Mouse (Mus musculus) spleen, adult 2 months (tissue): ENCODE data around the gene Rasgrf2.

ENCODE experiments used
- CTCF ChIP-seq: fragments of 200-500 bp; IDR thresholded peaks from 2 replicates; pipeline ENCODE4 v1.5.1; 2011; ENCODE audit warnings: mild to moderate bottlenecking, inconsistent platforms; ENCODE audit not compliant: insufficient read depth, insufficient read length, insufficient replicate concordance; ENCODE audit errors: extremely low read depth
- POLR2A ChIP-seq: fragments of 200-500 bp; IDR thresholded peaks from 2 replicates; pipeline ENCODE4 v1.6.1; 2011; ENCODE audit warnings: low read depth, low read length, inconsistent platforms

DNA sequence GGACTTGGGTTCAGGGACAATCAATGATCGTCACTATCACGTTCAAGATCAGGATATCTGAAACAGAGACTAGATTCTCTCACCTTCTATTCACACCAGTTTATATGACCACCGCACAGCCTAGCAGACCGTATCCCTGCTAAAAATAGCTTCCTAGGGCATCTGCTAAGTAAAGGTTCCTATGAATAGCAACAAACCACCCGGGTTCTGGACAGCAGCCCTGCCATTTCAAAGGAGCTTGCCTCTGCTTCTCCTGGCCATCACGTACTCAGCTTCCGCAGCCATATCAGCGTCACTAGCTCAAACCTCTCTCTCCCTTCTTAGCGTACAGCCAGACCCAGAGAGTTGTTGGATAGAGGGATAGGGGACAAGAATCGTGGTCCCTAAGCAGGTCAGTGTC is 254.1 kb downstream of the Rasgrf2 start:
- no peak for TF ChIP-seq POLR2A
- TF ChIP-seq CTCF, result no peak
